Mouse (Mus musculus) lung, adult 2 months (tissue): ENCODE data around the gene Tmem108. TPM values are rescaled to one million over a fixed set of nuclear protein-coding genes. Genes with fewer than 3 reads are reported as not detected.

Experiments
- DNase-seq: peaks from one replicate; pipeline ENCODE4 v3.0.0; 2022
- H3K4me1 ChIP-seq: fragments of 200-500 bp; 2 replicates; pipeline ENCODE4 v1.6.1; 2011; ENCODE audit warnings: low read length; ENCODE audit not compliant: control insufficient read depth, insufficient read depth
- H3K4me3 ChIP-seq: fragments of 200-500 bp; replicated peaks from 2 replicates; pipeline ENCODE3; 2011; ENCODE audit warnings: low read depth, mild to moderate bottlenecking, control low read depth, low read length; ENCODE audit errors: extremely low read depth
- CTCF ChIP-seq: fragments of 200-500 bp; IDR thresholded peaks from 2 replicates; pipeline ENCODE4 v1.5.1; 2011; ENCODE audit warnings: mild to moderate bottlenecking, low read length, control low read depth; ENCODE audit not compliant: insufficient read depth
- POLR2A ChIP-seq: fragments of 200-500 bp; IDR thresholded peaks from 2 replicates; pipeline ENCODE4 v1.6.1; 2011; ENCODE audit warnings: low read depth, mild to moderate bottlenecking, control low read depth, low read length, borderline replicate concordance; ENCODE audit errors: extremely low read depth
- WGBS: fragments of 180-500 bp; shearing (Covaris S2); methylation state at CpG from one replicate; pipeline ENCODE4 v1.1.7; 2018; 5-methylcytosine and 5-hydroxymethylcytosine counted together
- polyA plus RNA-seq: library from polyadenylated mRNA; depleted of rRNA; stranded (reverse); fragments of >200 nt; gene quantifications from 2 replicates; pipeline ENCODE4 v1.2.3, GENCODE M21; 2012

Gene Tmem108
- polyA plus RNA-seq, 1 experiment, result 9.1 TPM

DNA sequence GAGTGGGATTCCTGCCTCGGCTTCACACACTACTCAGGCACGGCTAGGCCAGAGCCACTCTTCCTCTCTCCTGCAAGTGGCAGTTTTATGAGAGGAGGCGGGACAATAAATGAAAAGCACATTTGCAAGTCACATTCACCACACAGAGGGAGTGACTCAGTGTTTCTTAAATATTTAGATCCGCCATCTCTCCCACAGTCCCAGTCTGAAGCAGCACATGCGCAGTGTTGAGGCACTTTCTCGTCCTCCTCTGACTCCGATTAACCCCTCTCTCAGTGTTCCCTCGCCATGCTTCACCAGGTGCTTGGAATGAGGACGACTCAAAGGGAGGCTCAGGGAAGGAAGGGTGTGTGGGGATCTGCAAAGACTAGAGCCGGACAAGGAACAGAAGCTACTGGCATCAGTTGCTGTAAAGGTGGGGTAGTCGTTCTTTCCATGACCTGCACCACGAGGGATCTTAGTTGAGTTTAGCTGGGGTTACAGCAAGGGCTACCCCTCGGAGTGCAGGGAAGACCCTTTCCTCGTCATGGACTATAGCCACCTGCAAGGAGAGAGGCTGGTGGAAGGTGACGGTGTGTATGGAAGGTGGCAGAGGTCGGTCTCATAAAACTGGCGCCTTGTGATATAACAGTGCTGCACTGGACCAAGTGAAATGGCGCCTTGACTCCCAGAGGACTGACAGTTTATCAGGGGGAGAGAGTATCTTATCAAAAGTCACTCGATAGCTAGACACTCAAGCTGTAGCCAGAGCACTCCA is 137.9 kb downstream of the Tmem108 start:
- Histone ChIP-seq H3K4me1 (no peaks in the 10 kb centered on the region), H3K4me3 (no peak overlapping the region)
- TF ChIP-seq POLR2A (no peak), CTCF (no peak)
- DNase-seq, result no peak
- 80% methylated on average over 19 of the region's 19 CpGs for WGBS

- 82% methylated on average over 5 of the region's 5 CpGs for WGBS
- Histone ChIP-seq H3K4me1 (no peaks in the 10 kb centered on the region), H3K4me3 (no peak overlapping the region)
- no peak for TF ChIP-seq CTCF
- TF ChIP-seq POLR2A, result no peak
- DNase-seq, result no peak
Measured at GRCm38 (mm10) chr9:103622988-103623387, 138.6 kb downstream of the Tmem108 start.

DNA sequence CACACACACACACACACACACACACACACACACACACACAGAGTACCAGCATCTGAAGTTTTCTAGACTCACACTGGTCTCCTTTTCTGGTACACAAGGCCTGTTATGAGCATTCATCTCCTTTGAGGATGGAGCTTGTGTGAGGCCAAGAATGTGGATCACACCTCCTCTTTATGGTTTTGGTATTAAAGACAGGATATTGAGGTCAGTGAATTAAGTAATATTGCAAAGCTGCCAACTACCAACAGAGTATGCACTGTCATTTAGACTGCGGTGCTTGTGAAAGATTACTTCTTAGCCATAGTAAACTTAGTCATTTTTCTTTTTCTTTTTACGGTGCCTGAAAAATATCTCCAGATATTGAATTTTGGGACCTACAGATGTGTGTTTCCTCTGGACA is 139.8 kb downstream of the Tmem108 start:
- 72% methylated on average over 2 of the region's 2 CpGs for WGBS

GRCm38 (mm10) chr9:103620517-103621212 is 141.0 kb downstream of the Tmem108 start:
- TF ChIP-seq POLR2A, result no peak
- TF ChIP-seq CTCF, result no peak
- no peaks in the 10 kb centered on the region for H3K4me1 ChIP-seq
- 70% methylated on average over 8 of the region's 8 CpGs for WGBS

More for the DNA sequence above, 139.8 kb downstream of the Tmem108 start:
- Histone ChIP-seq H3K4me1 (no peaks in the 10 kb centered on the region), H3K4me3 (no peak overlapping the region)
- TF ChIP-seq POLR2A (no peak), CTCF (no peak)
- DNase-seq, result no peak

DNA sequence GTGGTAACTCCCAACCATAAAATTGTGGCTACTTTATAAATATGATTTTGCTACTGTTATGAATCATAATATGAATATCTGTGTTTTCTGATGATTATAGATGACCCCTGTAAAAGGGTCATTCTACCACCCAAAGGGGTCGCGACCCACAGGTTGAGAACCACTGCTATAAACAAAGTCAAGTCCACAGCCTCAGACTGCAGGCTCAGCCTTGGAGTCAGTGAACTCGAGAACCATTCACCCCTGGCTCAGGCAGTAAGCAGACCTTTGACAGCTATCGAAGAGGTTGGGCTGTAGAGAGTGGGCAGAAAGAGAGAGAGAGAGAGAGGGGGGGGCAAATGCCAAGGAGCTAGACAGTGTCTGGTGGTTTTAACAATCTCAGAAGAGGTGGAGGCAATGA is 147.4 kb downstream of the Tmem108 start:
- H3K4me1 ChIP-seq, result no peaks in the 10 kb centered on the region
- DNase-seq, result no peak
- TF ChIP-seq POLR2A, result no peak
- TF ChIP-seq CTCF, result no peak
- H3K4me3 ChIP-seq, result no peak overlapping the region
- 83% methylated on average over 4 of the region's 4 CpGs for WGBS

More at GRCm38 (mm10) chr9:103620517-103621212, 141.0 kb downstream of the Tmem108 start:
- H3K4me3 ChIP-seq, result no peak overlapping the region
- DNase-seq, result no peak

GRCm38 (mm10) chr9:103608161-103609058 is 153.2 kb downstream of the Tmem108 start:
- Histone ChIP-seq H3K4me3 (no peak overlapping the region), H3K4me1 (no peaks in the 10 kb centered on the region)
- TF ChIP-seq CTCF (no peak), POLR2A (no peak)
- no peak for DNase-seq
- WGBS, result 84% methylated on average over 13 of the region's 13 CpGs

GRCm38 (mm10) chr9:103606056-103606455 is 155.6 kb downstream of the Tmem108 start:
- no peak overlapping the region for H3K4me3 ChIP-seq
- 37% methylated on average over 1 of the region's 1 CpGs for WGBS
- no peak for DNase-seq
- H3K4me1 ChIP-seq, result no peaks in the 10 kb centered on the region
- TF ChIP-seq CTCF (no peak), POLR2A (no peak)

GRCm38 (mm10) chr9:103603792-103604191 is 157.8 kb downstream of the Tmem108 start:
- Histone ChIP-seq H3K4me1 (no peaks in the 10 kb centered on the region), H3K4me3 (no peak overlapping the region)
- WGBS, result 63% methylated on average over 6 of the region's 6 CpGs
- DNase-seq, result no peak
- TF ChIP-seq POLR2A, result no peak

DNA sequence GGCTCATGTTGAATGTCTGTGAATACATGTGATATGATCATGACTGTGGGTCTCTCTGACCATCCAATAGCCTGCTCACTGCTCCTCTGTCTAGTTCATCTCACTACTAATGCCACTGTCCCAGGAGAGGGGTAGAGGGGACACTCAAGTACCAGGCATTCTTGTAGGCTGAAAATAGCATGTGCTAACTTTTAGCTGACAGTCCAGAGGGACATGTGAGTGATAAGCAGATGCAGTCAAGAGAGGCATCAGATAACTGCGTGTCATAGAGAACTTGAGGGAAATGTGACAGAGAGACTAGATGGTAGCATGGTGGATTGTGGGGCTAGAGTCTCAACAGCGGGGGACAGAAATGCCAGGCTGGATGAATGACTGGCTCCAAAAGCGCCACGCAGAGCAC is 159.8 kb downstream of the Tmem108 start:
- no peak for DNase-seq
- 87% methylated on average over 4 of the region's 4 CpGs for WGBS
- H3K4me1 ChIP-seq, result no peaks in the 10 kb centered on the region
- H3K4me3 ChIP-seq, result no peak overlapping the region
- no peak for TF ChIP-seq CTCF
- no peak for TF ChIP-seq POLR2A
